Mouse (Mus musculus) heart, adult 2 months (tissue): Measurements from ENCODE around the gene 4921504E06Rik. TPM values are rescaled to one million over a fixed set of nuclear protein-coding genes. Genes with fewer than 3 reads are reported as not detected.

ENCODE experiments used
- DNase-seq, 2 experiments: peaks; one replicate each; pipeline ENCODE4 v3.0.0; 2021
- H3K27ac ChIP-seq: fragments of 200-600 bp; 2 replicates; pipeline ENCODE4 v1.8.1; 2022
- H3K27me3 ChIP-seq: fragments of 200-500 bp; 2 replicates; pipeline ENCODE4 v1.6.1; 2012; ENCODE audit warnings: mild to moderate bottlenecking, low read length, inconsistent platforms, mixed read lengths; ENCODE audit not compliant: control insufficient read depth, insufficient read depth
- H3K36me3 ChIP-seq: fragments of 200-500 bp; 2 replicates; pipeline ENCODE4 v1.6.1; 2012; ENCODE audit warnings: low read length, inconsistent platforms; ENCODE audit not compliant: control insufficient read depth, insufficient read depth
- H3K4me1 ChIP-seq: fragments of 200-500 bp; 2 replicates; pipeline ENCODE4 v1.6.1; 2011; ENCODE audit warnings: low read length; ENCODE audit not compliant: control insufficient read depth, insufficient read depth
- H3K4me3 ChIP-seq: fragments of 200-600 bp; 2 replicates; pipeline ENCODE4 v1.8.1; 2022
- H3K79me2 ChIP-seq: fragments of 200-500 bp; replicated peaks from 2 replicates; pipeline ENCODE4 v1.6.1; 2012; ENCODE audit warnings: mild to moderate bottlenecking, inconsistent platforms, low read length, moderate library complexity, mixed read lengths; ENCODE audit not compliant: control insufficient read depth, insufficient read depth
- H3K9ac ChIP-seq: fragments of 200-500 bp; 2 replicates; pipeline ENCODE4 v1.6.1; 2012; ENCODE audit warnings: low read depth, mild to moderate bottlenecking, control low read depth, inconsistent platforms, low read length, mixed read lengths
- CTCF ChIP-seq: fragments of 200-600 bp; IDR thresholded peaks from 2 replicates; pipeline ENCODE4 v1.8.1; 2022; ENCODE audit warnings: antibody characterized with exemption, mild to moderate bottlenecking, moderate library complexity
- EP300 ChIP-seq: fragments of 200-500 bp; IDR thresholded peaks from 2 replicates; pipeline ENCODE4 v1.6.1; 2011; ENCODE audit warnings: low read depth, low read length, control low read depth; ENCODE audit not compliant: insufficient read depth
- POLR2A ChIP-seq: fragments of 200-500 bp; IDR thresholded peaks from 2 replicates; pipeline ENCODE4 v1.6.1; 2011; ENCODE audit warnings: mild to moderate bottlenecking, low read depth, low read length, control low read depth; ENCODE audit not compliant: insufficient read depth
- WGBS: fragments of 180-500 bp; shearing (Covaris S2); methylation state at CpG from one replicate; pipeline ENCODE4 v1.1.7; 2018; 5-methylcytosine and 5-hydroxymethylcytosine counted together
- intact Hi-C: fragments of 180-260 bp; cut with DNase I; formaldehyde crosslinking; loops from one replicate; pipeline ENCODE4 v1.15.1; 2025
- polyA plus RNA-seq: library from polyadenylated mRNA; depleted of rRNA; stranded (reverse); fragments of >200 nt; gene quantifications from 2 replicates; pipeline ENCODE4 v1.2.3, GENCODE M21; 2012
- total RNA-seq, 2 experiments: library from RNA; stranded (reverse); gene quantifications; 2 replicates each; pipeline ENCODE4 v1.2.3; 2021

The 4921504E06Rik gene
- total and polyA plus RNA-seq, 3 experiments, result not detected

GRCm38 (mm10) chr2:19505744-19506143 is 48.0 kb downstream of the 4921504E06Rik start:
- intact Hi-C loops, result no loop called here
- Histone ChIP-seq H3K36me3 (no peaks in the 10 kb centered on the region), H3K79me2 (no peaks in the 10 kb centered on the region), H3K4me1 (no peaks in the 10 kb centered on the region), H3K9ac (no peak overlapping the region), H3K27ac (no peak overlapping the region), H3K27me3 (no peaks in the 10 kb centered on the region), H3K4me3 (no peak overlapping the region)
- WGBS, result 57% methylated on average over 1 of the region's 1 CpGs
- no peak for TF ChIP-seq EP300
- no peak for TF ChIP-seq CTCF
- no peak for DNase-seq

- no peak for DNase-seq
- no peak overlapping the region for H3K4me3 ChIP-seq
- intact Hi-C loops, result no loop called here
- TF ChIP-seq CTCF (no peak), POLR2A (no peak), EP300 (no peak)
- H3K36me3 ChIP-seq, result no peaks in the 10 kb centered on the region
- H3K9ac ChIP-seq, result no peak overlapping the region
- no peaks in the 10 kb centered on the region for H3K79me2 ChIP-seq
- WGBS, result 70% methylated on average over 3 of the region's 3 CpGs
- no peak overlapping the region for H3K27ac ChIP-seq
- H3K27me3 ChIP-seq, result no peaks in the 10 kb centered on the region
- no peaks in the 10 kb centered on the region for H3K4me1 ChIP-seq
Measured at GRCm38 (mm10) chr2:19490262-19490661, 63.5 kb downstream of the 4921504E06Rik start.

GRCm38 (mm10) chr2:19461940-19462339 is 91.8 kb downstream of the 4921504E06Rik start:
- no peak for DNase-seq
- 0 out of 2 replicates have a peak, but pooled peaks cover 1% of the 10 kb centered on the region for H3K27me3 ChIP-seq
- H3K36me3 ChIP-seq, result no peaks in the 10 kb centered on the region
- H3K79me2 ChIP-seq, result no peaks in the 10 kb centered on the region
- WGBS, result 37% methylated on average over 2 of the region's 2 CpGs
- H3K4me3 ChIP-seq, result no peak overlapping the region
- no peaks in the 10 kb centered on the region for H3K4me1 ChIP-seq
- intact Hi-C loops, result no loop called here
- TF ChIP-seq EP300 (no peak), CTCF (no peak), POLR2A (no peak)
- no peak overlapping the region for H3K27ac ChIP-seq
- H3K9ac ChIP-seq, result no peak overlapping the region

- Histone ChIP-seq H3K36me3 (no peaks in the 10 kb centered on the region), H3K27me3 (0 out of 2 replicates have a peak, but pooled peaks cover 3% of the 10 kb centered on the region), H3K27ac (no peak overlapping the region), H3K4me3 (no peak overlapping the region), H3K79me2 (no peaks in the 10 kb centered on the region), H3K9ac (no peak overlapping the region), H3K4me1 (no peaks in the 10 kb centered on the region)
- TF ChIP-seq POLR2A (no peak), EP300 (no peak), CTCF (no peak)
- DNase-seq, result no peak
- 36% methylated on average over 2 of the region's 2 CpGs for WGBS
- intact Hi-C loops, result no loop called here
Measured at GRCm38 (mm10) chr2:19458785-19459184, 94.9 kb downstream of the 4921504E06Rik start.

- Histone ChIP-seq H3K4me1 (no peaks in the 10 kb centered on the region), H3K9ac (no peak overlapping the region), H3K79me2 (no peaks in the 10 kb centered on the region), H3K27me3 (0 out of 2 replicates have a peak, but pooled peaks cover 3% of the 10 kb centered on the region), H3K4me3 (no peak overlapping the region), H3K27ac (no peak overlapping the region), H3K36me3 (no peaks in the 10 kb centered on the region)
- TF ChIP-seq EP300 (no peak), CTCF (no peak), POLR2A (no peak)
- DNase-seq, result no peak
- WGBS, result 24% methylated on average over 10 of the region's 10 CpGs
- intact Hi-C loops, result no loop called here
Measured at GRCm38 (mm10) chr2:19455857-19456482, 97.7 kb downstream of the 4921504E06Rik start.

GRCm38 (mm10) chr2:19455228-19455627 is 98.5 kb downstream of the 4921504E06Rik start:
- no peaks in the 10 kb centered on the region for H3K4me1 ChIP-seq
- no peaks in the 10 kb centered on the region for H3K36me3 ChIP-seq
- H3K27ac ChIP-seq, result no peak overlapping the region
- no peak overlapping the region for H3K4me3 ChIP-seq
- WGBS, result 10% methylated on average over 5 of the region's 5 CpGs
- H3K9ac ChIP-seq, result no peak overlapping the region
- no peak for DNase-seq
- 0 out of 2 replicates have a peak, but pooled peaks cover 3% of the 10 kb centered on the region for H3K27me3 ChIP-seq
- TF ChIP-seq CTCF, result no peak
- TF ChIP-seq EP300, result no peak
- TF ChIP-seq POLR2A, result no peak
- no peaks in the 10 kb centered on the region for H3K79me2 ChIP-seq
- intact Hi-C loops, result no loop called here
